Mouse (Mus musculus) cerebellum, adult 2 months (tissue): ENCODE results near the gene Ccdc92b. TPM values are rescaled to one million over a fixed set of nuclear protein-coding genes. Genes with fewer than 3 reads are reported as not detected.

Source experiments
- DNase-seq, 2 experiments: peaks; one replicate each; pipeline ENCODE4 v3.0.0; 2021
- H3K27ac ChIP-seq: fragments of 200-500 bp; 2 replicates; pipeline ENCODE4 v1.5.1; 2012; ENCODE audit warnings: low read length, control low read depth, inconsistent platforms; ENCODE audit not compliant: insufficient read depth
- H3K27me3 ChIP-seq: fragments of 200-500 bp; 2 replicates; pipeline ENCODE4 v1.6.1; 2012; ENCODE audit warnings: inconsistent platforms, mild to moderate bottlenecking, low read length, moderate library complexity; ENCODE audit not compliant: control insufficient read depth, insufficient read depth
- H3K4me1 ChIP-seq: fragments of 200-500 bp; 2 replicates; pipeline ENCODE4 v1.6.1; 2011; ENCODE audit warnings: low read length; ENCODE audit not compliant: control insufficient read depth, insufficient read depth
- H3K4me3 ChIP-seq: fragments of 200-500 bp; replicated peaks from 2 replicates; pipeline ENCODE3; 2011; ENCODE audit warnings: mild to moderate bottlenecking, low read depth, low read length, control low read depth; ENCODE audit not compliant: insufficient read depth
- CTCF ChIP-seq: fragments of 200-500 bp; IDR thresholded peaks from 2 replicates; pipeline ENCODE4 v1.5.1; 2011; ENCODE audit warnings: low read depth, mild to moderate bottlenecking, control low read depth, low read length, moderate library complexity, borderline replicate concordance; ENCODE audit not compliant: insufficient read depth
- POLR2A ChIP-seq: fragments of 200-500 bp; IDR thresholded peaks from 2 replicates; pipeline ENCODE4 v1.6.1; 2011; ENCODE audit warnings: low read length, control low read depth, borderline replicate concordance; ENCODE audit not compliant: insufficient read depth
- WGBS: fragments of 180-500 bp; shearing (Covaris S2); methylation state at CpG from one replicate; pipeline ENCODE4 v1.1.7; 2018; 5-methylcytosine and 5-hydroxymethylcytosine counted together
- polyA plus RNA-seq: library from polyadenylated mRNA; depleted of rRNA; stranded (reverse); fragments of >200 nt; gene quantifications from 2 replicates; pipeline ENCODE4 v1.2.3, GENCODE M21; 2012; rRNA removed

Gene Ccdc92b
- polyA plus RNA-seq, 1 experiment: 22.7 TPM

GRCm38 (mm10) chr11:74670151-74670550 is 50.7 kb downstream of the Ccdc92b start:
- no peak overlapping the region for H3K27ac ChIP-seq
- no peak for TF ChIP-seq POLR2A
- TF ChIP-seq CTCF: no peak

GRCm38 (mm10) chr11:74671013-74671412 is 51.6 kb downstream of the Ccdc92b start:
- H3K4me1 ChIP-seq: no peaks in the 10 kb centered on the region
- H3K4me3 ChIP-seq: no peak overlapping the region
- H3K27ac ChIP-seq: no peak overlapping the region
- no peak for DNase-seq
- 70% methylated on average over 1 of the region's 1 CpGs for whole genome bisulfite sequencing
- TF ChIP-seq POLR2A (no peak), CTCF (no peak)
- no peaks in the 10 kb centered on the region for H3K27me3 ChIP-seq

More at GRCm38 (mm10) chr11:74670151-74670550, 50.7 kb downstream of the Ccdc92b start:
- DNase-seq: no peak
- H3K4me1 ChIP-seq: no peaks in the 10 kb centered on the region
- H3K4me3 ChIP-seq: no peak overlapping the region
- H3K27me3 ChIP-seq: no peaks in the 10 kb centered on the region

DNA sequence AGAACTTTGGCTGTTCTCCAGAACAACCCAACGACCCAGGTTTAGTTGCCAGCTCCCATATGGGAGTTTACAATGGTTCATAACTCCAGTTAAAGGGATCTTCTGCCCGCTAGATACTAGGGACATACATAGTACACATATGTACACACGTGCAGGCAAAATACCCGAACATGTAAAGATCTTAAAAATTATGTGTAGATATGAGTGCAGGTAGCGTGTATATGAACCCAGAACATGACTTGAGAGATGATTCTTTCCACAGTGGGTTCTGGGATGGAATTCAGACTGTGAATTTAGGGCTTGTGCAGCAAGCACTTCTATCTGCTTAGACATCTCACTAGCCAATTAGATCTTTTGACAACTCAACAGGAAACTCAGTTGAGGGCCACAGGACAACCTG is 52.4 kb downstream of the Ccdc92b start:
- Histone ChIP-seq H3K4me3 (no peak overlapping the region), H3K4me1 (no peaks in the 10 kb centered on the region), H3K27ac (no peak overlapping the region), H3K27me3 (no peaks in the 10 kb centered on the region)
- no peak for TF ChIP-seq POLR2A
- no peak for TF ChIP-seq CTCF
- DNase-seq: no peak
- WGBS: 75% methylated on average over 5 of the region's 5 CpGs

DNA sequence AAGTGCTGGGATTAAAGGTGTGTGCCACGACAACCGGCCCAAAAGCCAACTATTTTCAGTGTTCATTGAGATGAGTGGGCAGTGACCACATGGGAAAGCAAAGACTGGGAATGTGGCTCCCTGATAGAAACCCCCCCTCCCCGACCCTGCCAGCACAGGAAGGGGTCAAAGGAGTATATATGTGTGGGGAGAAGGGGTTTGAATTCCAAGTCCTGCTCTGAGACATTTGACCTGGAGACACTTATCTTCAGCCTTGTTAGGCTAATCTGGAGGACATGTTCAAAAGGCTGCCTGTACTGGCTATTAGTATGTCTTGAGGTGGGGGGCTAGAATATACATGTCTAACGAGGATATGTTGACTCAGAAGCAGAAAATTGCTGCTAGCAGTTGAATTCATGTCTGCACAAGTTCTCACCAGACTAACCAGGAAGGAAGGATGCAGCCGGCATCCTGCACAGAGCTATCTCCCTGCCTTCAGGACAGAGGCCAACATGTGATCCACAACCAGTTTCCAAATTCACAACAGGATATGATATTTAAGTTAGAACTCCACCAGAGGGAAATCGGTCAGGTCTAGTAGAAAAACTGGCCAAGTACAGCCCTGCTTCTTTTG is 53.6 kb downstream of the Ccdc92b start:
- TF ChIP-seq POLR2A: no peak
- no peak for TF ChIP-seq CTCF
- H3K4me3 ChIP-seq: no peak overlapping the region
- WGBS: 72% methylated on average over 6 of the region's 6 CpGs

GRCm38 (mm10) chr11:74673561-74673960 is 54.2 kb downstream of the Ccdc92b start:
- TF ChIP-seq POLR2A (no peak), CTCF (no peak)
- Histone ChIP-seq H3K27ac (no peak overlapping the region), H3K4me3 (no peak overlapping the region), H3K4me1 (no peaks in the 10 kb centered on the region), H3K27me3 (no peaks in the 10 kb centered on the region)
- DNase-seq: no peak
- 86% methylated on average over 1 of the region's 1 CpGs for WGBS

More for the DNA sequence above, 53.6 kb downstream of the Ccdc92b start:
- H3K4me1 ChIP-seq: no peaks in the 10 kb centered on the region
- DNase-seq: no peak
- no peaks in the 10 kb centered on the region for H3K27me3 ChIP-seq
- no peak overlapping the region for H3K27ac ChIP-seq

DNA sequence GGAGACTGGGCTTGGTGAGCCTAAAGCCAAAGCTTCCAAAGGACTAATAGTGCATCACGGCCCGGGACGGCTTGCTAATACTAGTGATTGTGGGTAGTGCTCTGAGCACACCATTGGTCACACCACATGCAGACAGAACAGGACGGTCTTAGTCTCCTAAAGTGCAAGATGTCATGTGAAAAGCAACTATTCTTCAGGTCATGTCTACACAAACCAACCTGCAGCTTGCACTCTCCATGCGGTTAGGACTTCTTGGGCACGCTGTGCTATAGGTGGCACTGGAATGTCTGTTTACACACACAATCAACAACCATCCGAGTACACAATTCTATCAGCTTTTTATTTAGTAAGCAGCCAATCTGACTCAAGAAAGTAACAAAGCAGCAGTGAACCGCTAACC is 55.3 kb downstream of the Ccdc92b start:
- Histone ChIP-seq H3K27ac (no peak overlapping the region), H3K4me3 (no peak overlapping the region), H3K4me1 (no peaks in the 10 kb centered on the region), H3K27me3 (no peaks in the 10 kb centered on the region)
- no peak for DNase-seq
- TF ChIP-seq POLR2A (no peak), CTCF (no peak)
- 95% methylated on average over 8 of the region's 8 CpGs for WGBS

GRCm38 (mm10) chr11:74675156-74675555 is 55.8 kb downstream of the Ccdc92b start:
- H3K27ac ChIP-seq: no peak overlapping the region
- DNase-seq: no peak
- H3K4me3 ChIP-seq: no peak overlapping the region
- no peaks in the 10 kb centered on the region for H3K27me3 ChIP-seq
- no peaks in the 10 kb centered on the region for H3K4me1 ChIP-seq
- no peak for TF ChIP-seq CTCF
- no peak for TF ChIP-seq POLR2A
- WGBS: 65% methylated on average over 4 of the region's 4 CpGs

Other genes with a start within 250 kb of the Ccdc92b start
- gene Rap1gap2, start 8.7 kb upstream of the Ccdc92b start, polyA plus RNA-seq: 67.5 and 71.0 TPM in 2 replicates
- gene Cluh, start 29.9 kb downstream of the Ccdc92b start, polyA plus RNA-seq: 67.4 and 68.4 TPM in 2 replicates
- gene Pafah1b1, start 105.1 kb downstream of the Ccdc92b start, polyA plus RNA-seq: 185 and 190 TPM in 2 replicates
- 17.6 and 18.5 TPM in 2 replicates for gene Mettl16, start 151.2 kb downstream of the Ccdc92b start, polyA plus RNA-seq
- gene Mnt, start 211.3 kb downstream of the Ccdc92b start, polyA plus RNA-seq: 17.9 and 18.0 TPM in 2 replicates